Mouse (Mus musculus): ENCODE results near the gene Olfr961. TPM values are rescaled to one million over a fixed set of nuclear protein-coding genes. Genes with fewer than 3 reads are reported as not detected.

Gene Olfr961
- total RNA-seq, 2 experiments from 2014 or later: not detected

Other genes with a start within 250 kb of the Olfr961 start
- gene Olfr952, start 217.9 kb upstream of the Olfr961 start, total RNA-seq (2021): not detected
- not detected for gene Olfr954, start 188.4 kb upstream of the Olfr961 start, total RNA-seq (2021)
- not detected for gene Olfr955, start 173.1 kb upstream of the Olfr961 start, total RNA-seq (2021)
- gene Olfr44, start 151.1 kb upstream of the Olfr961 start, total RNA-seq (2021): not detected
- not detected for gene Olfr957, start 129.3 kb upstream of the Olfr961 start, total RNA-seq (2021)
- gene Olfr958, start 91.0 kb upstream of the Olfr961 start, total RNA-seq (2021): not detected
- gene Olfr959, start 69.5 kb upstream of the Olfr961 start, total RNA-seq (2021): not detected
- 1 to 10 TPM; 2.3 to 3.8 TPM for gene AW551984, start 40.7 kb upstream of the Olfr961 start, total RNA-seq (2021)
- not detected for gene Olfr148, start 34.4 kb upstream of the Olfr961 start, total RNA-seq (2021)
- not detected for gene Olfr960, start 23.7 kb upstream of the Olfr961 start, total RNA-seq (2021)
- not detected for gene Olfr963, start 22.1 kb downstream of the Olfr961 start, total RNA-seq (2021)
- not detected for gene Olfr149, start 62.0 kb downstream of the Olfr961 start, total RNA-seq (2021)
- gene Olfr965, start 66.3 kb downstream of the Olfr961 start, total RNA-seq (2021): not detected
- gene Olfr150, start 85.9 kb downstream of the Olfr961 start, total RNA-seq (2021): not detected
- gene Olfr967, start 101.2 kb downstream of the Olfr961 start, total RNA-seq (2021): not detected
- not detected for gene Olfr968, start 138.2 kb downstream of the Olfr961 start, total RNA-seq (2021)
- gene Olfr969, start 145.9 kb downstream of the Olfr961 start, total RNA-seq (2021): not detected
- gene Olfr970, start 163.8 kb downstream of the Olfr961 start, total RNA-seq (2021): not detected
- gene Olfr971, start 191.8 kb downstream of the Olfr961 start, total RNA-seq (2021): not detected
- gene Olfr972, start 221.3 kb downstream of the Olfr961 start, total RNA-seq (2021): not detected